Mouse (Mus musculus): ENCODE data around the gene Cdk17.

Gene Cdk17

DNA sequence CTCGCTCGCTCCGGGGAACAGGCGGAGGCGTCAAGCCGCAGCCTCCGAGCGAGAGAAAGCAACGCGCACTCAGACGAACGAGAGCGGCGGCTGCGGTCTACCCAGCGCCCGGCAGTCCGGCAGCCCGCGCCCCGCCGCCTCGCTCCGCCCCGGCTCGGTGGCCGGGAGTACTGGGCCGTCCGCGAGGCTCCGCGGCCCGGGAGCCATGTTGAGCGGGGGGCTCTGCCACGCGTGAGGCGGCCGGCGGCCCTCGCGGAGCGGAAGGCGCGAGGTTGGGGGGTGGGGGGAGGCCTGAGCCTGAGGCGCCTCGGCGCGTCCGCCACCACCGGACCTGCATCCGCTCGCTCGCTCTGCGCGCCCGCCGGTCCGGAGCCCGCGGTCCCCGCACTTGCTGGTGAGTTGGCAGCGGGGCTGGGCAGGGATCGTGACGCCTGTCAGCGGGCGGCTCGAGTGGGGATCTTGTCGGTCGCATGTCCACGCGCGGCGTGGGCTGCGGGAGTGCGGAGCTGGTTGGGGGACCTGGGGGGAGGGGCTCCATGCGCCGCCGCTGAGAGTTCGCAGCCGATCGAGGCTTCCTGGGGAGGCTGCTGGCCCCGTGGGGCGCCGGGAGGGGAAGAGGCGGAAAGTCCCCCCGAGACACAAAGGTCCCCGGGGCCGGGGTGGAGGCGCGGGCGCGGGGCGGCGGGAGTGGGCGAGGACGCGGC, at the start of gene Cdk17:
Gene Cdk17, plus strand, starts transcription at position 69 of the 704 bp plus-strand sequence.
- peak; percentile 69 for DNase-seq (ENCODE audit: low spot score in 2 of 2)

DNA sequence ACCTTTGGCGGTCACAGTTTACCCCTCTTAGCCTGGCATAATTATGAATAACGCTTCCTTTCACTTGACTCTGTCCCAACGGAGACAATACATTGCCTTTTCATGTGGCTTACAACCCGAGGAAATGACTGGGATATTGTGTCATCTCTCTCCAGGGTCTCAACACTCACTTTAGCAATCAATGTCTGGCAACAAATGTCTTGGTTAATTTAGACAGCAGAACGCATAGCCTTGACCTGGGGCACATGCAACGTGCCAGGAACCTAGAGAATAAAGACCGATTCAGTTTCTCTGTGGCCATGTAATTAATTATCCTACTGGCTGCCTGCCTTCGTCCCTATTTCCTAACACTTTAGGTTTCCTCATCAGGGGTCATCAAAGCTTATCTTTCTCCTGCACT, 49.3 kb upstream of the Cdk17 start:
- no peak for DNase-seq (ENCODE audit: low spot score in 2 of 2)

DNA sequence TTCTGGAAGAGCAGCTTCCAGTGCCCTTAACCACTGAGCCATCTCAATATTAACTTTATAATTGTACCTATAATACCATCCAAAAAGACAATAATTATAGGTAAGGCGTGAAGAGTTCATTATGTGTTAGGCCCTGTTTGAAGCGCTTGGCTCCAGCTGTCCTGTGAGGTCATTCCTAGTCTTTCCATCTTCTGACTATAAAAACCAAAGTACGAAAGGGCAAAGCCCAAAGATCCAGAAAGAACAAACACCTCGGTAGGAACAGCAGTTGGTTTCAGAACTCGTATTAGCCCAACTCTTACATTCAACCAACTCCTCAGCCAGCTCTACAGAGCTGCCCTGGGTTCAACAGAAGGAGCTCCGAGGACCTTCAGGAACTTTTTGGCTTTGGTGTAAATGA, 48.7 kb upstream of the Cdk17 start:
- DNase-seq (ENCODE audit: low spot score in 2 of 2) = no peak

DNA sequence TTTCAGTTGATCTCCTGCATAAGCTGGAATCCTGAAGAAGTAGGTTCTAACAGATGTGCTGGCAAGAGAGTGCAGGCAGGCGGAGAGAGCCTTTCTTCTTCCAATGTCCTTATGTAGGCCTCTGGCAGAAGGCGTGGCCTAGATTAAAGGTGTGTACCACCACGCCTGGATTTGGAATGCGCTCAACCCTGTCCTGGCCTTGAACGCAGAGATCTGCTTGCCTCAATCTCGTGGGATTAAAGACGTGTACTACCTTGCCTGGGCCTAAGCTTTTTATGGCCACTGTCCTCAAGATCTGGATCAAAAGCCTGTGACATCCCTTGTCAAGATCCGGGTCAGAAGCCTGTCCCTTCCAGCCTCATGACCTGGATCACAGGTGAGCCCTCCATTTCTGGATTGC, 46.7 kb upstream of the Cdk17 start:
- no peak for DNase-seq (ENCODE audit: low spot score in 2 of 2)

DNA sequence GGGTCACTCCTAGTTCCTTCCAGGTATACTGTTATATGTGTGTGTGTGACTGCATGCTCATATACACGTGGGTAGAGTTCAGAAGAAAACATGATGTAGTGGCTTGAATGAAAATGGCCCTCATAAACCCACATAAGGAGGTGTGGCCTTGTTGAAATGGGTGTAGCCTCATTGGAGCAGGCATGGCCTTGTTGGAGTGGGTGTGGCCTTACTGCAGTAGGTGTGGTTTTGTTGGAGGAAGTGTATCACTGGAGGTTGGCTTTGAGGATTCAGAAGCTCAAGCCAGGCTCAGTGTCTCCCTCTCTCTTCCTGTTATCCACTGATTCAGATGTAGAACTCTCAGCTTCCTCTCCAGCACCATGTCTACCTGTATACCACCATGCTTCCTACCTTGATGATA, 45.9 kb upstream of the Cdk17 start:
- no peak for DNase-seq (ENCODE audit: low spot score in 2 of 2)

DNA sequence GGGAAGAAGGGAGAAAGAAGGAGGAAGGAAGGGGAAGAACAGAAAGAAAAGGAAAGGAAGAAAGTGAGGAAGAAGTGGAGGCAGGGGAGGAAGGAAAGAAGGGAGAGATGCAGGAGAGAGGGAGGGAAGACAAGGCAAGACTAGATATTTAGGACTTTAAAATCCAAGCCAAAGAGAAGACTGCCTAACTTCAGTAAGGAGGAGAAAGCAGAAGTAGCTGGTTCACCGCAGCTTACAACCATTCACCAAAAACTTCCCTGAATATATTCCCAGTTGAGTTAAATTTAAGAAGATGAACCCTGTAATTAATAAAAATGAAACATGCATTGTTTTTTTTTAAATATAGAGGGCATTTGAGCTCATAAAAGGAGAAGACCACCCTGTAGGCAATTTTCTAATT, 44.9 kb upstream of the Cdk17 start:
- DNase-seq (ENCODE audit: low spot score in 2 of 2) = no peak

DNA sequence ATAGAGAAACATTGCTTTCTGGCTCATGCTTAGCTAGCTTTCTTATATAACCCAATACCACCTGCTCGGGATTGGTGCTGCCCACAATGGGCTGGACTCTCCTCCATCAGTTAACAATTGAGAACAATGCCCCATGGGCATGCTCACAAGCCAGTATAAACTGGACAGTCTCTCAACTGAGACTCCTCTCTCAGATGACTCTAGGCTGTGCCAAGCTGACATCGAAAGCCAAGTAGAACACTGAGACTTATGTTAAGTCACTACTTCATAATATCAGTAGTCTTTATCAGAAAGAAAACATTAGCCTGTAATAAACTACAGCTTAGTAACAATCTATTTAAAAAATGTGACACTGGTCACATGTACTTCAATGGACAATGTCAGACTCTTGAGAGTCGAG, 44.0 kb upstream of the Cdk17 start:
- no peak for DNase-seq (ENCODE audit: low spot score in 2 of 2)

DNA sequence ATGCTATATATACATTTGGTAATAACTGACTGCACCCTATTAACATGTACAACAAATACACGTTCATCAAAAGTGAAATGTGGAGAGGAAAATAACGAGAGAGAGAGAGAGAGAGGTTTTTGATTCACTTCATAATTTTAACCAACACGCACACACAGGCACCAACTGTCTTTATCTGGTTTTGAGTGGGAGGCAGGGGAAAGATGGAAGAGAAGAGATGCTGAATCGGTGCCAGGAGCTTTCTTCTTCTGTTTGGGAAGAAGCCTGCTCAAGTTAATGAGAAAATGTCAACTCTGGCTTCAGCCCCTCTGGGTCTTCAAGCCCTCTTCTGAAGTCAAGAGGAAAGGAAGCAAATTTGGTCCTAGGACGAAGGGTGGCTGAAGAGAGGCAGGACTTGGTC, 40.9 kb upstream of the Cdk17 start:
- no peak for DNase-seq (ENCODE audit: low spot score in 2 of 2)

DNA sequence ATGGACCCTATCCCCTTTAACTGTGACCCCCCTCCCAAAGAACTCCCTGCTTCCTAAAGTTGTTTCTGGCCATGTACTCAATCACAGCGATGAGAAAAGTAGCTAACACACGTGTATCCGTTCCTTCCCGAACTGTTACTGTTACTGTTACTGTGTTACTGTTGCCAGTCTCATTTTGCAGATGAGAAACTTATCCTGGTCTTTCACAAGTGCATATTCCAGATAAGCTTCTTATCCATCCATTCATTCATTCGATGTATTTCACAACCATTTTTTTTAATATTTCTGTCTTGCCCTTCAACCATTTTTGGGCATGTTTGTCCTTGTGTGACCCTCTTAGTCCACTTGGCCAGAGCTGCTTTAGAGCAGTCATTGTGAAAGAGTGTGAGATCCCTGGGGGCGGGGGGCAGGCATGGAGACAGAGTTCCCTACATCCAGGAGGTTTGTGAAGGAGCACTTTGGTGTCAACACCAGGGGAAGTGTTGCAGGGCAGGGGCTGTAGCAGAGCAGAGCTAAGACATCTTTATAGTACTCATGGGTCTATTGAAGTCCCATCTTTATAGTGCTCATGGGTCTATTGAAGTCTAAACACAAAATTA, 39.3 kb upstream of the Cdk17 start:
- DNase-seq (ENCODE audit: low spot score in 2 of 2) = no peak

DNA sequence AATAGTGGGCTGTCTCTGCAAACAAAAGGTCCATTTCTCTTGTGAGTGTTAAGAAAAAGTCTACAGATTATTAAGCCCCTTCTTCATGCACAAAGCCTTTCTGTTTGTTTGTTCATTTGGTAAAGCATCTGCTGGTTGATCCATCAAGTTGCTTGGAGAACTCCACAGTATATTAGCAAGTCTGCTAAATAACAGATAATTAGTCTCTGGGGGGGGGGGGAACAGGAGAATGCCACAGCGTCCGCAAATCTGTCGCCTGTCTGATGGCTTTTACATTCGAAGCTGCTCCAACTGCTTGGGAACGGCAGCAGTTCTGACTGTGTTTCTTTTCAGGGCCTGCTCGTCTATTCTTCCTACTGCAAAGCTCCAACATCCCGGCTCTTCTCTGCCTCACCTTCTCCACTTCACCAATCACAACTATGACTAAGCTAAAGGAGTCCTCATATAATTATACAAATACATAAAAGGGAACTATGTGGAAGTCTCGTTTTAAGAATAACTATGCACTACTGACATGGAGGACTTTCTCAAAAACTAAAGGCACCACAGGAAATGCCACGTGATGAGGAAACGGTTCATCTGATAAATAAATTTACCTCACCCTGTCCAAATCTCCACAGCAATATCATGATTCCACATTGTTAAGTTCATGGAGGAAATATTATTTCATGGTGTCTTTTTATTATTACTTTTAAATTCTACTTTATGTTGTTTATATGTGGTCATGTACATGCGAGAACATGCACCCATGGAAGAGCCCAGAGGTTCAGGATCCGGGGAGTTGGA, 38.1 kb upstream of the Cdk17 start:
- no peak for DNase-seq (ENCODE audit: low spot score in 2 of 2)

DNA sequence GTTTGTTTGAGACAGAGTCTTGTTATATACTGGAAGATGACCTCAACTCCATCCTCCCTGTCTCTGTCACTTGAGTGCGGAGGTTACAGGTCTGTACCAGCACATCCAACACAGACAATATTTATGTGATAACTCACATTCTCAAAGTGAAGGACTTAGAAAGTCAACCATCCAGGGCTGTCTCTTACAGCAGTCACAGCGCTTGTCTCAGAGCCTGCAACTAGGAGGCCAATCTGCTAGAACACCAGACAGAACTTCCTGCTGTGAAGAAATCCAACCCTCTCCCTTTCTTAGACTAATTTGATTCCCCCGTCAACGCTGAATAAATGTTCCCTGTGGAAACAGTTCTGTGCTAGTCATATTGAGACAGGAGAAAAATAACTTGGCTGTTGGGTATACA, 37.4 kb upstream of the Cdk17 start:
- DNase-seq (ENCODE audit: low spot score in 2 of 2) = no peak

DNA sequence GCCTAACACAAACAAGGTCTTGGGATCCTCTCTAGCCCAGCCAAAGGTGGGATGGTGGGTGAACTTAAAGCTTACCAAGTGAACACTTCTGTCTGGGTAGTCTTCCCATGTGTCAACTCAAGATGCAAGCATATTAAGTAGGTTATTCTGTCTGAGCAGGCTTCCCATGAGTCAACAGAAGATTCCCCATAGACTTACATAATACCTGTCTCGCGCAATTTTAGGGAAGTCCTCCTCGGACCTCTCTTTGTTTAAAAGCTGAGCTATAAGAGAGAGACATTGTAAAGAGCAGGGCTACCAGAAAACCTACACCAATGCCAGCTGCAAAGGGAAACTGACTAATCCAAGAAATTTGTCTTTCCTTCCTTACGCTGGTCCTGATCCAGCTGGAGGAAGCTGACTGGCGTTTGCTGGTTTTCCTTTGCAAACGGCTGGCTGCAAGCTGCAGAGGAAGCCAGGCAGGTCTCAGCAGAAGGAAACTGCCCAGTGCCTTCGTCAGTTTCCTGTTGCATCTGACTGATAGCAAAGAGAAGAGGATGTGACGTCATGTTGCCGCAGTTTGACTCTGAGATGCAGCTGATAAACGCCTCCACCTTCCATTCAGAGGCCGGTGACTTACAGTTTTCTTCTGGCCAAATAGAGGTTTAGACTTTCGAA, 36.6 kb upstream of the Cdk17 start:
- no peak for DNase-seq (ENCODE audit: low spot score in 2 of 2)

DNA sequence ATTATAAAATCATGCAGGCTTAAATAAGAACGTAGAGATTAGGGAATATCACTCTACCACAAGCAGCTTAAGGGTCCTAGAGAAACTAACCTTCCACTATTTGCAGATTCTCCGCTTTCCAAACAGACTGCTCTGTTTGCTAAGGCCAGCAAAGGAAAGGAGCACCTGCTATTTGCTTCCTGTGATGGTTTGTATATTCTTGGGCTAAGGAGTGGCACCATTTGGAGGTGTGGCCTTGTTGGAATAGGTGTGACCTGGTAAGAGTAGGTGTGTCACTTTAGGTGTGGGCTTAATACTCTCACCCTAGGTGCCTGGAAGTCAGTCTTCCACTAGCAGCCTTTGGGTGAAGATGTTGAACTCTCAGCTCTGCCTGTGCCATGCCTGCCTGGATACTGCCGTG, 34.6 kb upstream of the Cdk17 start:
- DNase-seq (ENCODE audit: low spot score in 2 of 2) = no peak

DNA sequence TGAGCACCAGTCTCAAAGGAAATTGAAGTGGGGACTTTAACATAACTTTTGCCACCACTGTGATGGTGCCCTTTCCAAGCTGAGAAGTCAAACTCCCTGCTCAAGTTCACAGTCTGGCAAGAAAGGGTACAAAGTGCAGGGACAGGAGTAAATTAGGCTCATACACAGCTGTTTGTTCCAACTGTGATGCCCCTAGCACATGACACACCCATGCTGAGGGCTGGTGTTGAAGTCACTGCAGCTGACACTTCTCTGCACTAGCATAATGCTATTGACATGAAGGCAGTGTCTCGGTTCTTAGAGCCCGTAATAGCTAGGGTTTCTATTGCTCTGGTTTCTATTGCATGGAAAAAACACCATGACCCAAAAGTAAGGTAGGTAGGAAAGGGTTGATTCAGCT, 32.1 kb upstream of the Cdk17 start:
- DNase-seq (ENCODE audit: low spot score in 2 of 2) = no peak

DNA sequence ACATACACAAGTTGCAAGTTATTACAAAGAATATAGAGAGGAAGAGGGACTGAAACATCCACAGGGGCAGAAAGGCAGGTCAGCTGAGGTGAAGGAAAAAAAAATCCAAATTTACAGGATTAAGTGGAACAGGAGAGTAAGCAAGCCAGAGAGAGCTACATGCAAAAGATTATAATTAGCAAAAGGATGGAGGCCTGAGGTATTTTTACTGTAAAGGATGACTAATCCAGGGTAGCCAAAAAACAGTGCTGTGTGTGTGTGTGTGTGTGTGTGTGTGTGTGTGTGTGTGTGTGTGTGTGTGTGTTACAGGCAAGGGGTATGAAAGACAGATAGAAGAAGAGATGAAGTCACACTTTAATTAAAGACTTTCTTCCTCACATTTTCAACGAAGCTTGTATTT, 31.3 kb upstream of the Cdk17 start:
- no peak for DNase-seq (ENCODE audit: low spot score in 2 of 2)

DNA sequence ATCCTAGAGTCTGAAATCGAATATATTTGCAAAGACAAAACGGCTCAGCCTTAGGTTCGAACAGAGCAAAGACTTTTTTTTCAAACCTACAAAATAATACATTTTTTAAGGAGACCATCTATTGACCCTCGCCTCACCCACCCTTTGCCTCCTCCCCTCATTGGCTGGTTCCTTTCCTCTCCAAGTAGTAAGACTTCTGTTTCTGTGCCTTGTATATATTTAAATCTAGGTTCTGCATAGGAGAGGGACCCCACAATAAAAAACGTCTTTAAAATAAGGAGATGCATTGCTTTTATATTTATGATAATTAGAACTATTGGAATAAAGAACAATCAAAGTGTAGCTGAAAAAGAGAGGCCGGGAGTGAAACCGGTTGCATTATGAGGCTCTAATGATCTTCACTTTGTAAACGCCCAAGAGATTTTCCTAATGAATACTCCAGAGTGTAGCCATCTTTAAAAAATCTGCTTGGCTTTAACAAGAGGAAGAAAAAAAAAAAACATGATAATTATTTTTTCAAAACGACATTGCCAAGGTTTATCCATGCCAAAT, 30.7 kb upstream of the Cdk17 start:
- no peak for DNase-seq (ENCODE audit: low spot score in 2 of 2)

DNA sequence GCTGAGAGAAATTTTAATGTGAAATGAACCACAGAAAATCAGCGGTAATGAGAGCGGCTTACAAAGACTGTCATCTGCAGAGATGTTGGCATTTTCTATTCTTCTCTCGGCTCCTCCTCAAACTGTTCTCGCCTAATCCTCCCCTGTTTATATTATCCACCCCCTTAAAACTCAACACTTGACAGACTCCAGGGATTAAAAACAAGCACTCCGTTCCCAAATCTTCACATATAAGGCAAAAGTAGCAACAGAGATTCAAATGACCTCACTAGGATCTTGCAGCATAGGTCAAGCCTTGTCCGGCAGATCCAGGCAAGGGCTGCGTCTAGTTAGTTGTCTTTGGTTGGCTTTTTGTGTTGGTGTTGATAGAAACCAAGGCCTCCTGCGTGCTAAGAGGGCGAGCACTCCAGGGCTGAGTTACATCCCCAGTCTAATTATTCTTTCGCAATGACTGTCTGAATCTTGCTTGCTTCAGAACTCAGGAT, 30.2 kb upstream of the Cdk17 start:
- no peak for DNase-seq (ENCODE audit: low spot score in 2 of 2)

DNA sequence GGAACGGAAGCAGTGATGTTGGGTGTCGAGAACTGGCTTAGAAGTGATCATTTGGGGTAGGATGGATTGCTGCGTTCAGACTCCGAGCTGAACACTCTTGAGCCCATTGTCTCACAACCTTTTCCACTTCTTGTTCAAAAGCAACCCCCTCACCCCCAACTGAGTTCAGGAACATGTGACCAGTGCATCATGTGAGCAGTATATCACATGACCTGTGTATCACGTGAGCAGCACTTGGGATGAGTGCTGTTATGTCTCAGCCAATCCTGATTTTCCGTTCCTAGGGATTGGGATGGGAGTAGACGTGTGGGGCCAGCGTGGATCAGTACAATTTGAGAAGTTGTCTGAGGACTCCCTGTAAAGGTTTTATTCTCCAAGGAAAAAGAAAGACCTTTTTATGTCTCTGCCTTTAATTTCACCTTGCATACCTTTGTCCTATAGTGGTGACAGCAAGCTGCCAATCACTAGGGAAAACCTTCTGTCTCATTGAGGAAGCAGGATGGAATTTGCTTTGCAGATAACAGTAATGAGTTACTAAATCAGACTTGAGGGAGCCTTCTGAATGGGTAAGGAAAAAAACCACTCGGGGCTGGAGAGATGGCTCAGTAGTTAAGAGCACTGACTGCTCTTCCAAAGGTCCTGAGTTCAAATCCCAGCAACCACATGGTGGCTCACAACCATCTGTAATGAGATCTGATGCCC, 28.7 kb upstream of the Cdk17 start:
- DNase-seq (ENCODE audit: low spot score in 2 of 2) = no peak

DNA sequence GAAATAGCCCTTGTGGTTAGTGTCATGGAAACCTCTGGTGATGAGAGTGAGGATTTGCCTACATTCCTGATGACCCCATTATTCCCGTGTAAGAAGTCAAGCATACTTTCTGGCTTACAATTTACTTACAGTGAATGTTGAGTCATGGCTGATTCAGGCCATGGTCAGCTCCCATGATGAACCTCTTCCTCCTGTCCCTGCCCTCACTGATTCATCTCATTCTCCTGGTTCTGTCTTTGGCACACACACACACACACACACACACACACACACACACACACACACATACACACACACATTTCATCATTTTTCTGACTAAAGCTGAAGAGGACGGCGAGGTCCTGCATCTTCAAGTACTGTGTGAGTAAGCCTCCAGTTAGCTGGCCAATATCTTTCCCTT, 21.9 kb upstream of the Cdk17 start:
- no peak for DNase-seq (ENCODE audit: low spot score in 2 of 2)

DNA sequence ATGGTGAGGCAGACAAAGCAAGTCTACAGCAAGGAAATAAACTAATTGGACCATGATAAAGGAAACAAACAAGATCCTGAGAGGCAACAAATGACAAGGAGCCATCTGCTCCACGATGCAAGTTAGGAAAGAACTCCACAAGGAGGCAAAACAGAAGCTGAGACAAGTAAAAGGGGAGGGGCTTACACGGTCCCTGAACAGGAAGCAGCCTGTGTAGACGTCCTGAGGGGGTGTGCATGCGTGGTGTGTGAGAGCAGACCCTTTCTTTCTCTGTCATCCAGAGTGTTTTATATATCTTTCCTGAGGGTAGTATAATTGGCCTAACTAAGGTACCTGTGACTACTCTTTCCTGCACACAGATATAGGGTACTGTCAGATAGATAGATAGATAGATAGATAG, 19.9 kb upstream of the Cdk17 start:
- DNase-seq (ENCODE audit: low spot score in 2 of 2) = no peak

DNA sequence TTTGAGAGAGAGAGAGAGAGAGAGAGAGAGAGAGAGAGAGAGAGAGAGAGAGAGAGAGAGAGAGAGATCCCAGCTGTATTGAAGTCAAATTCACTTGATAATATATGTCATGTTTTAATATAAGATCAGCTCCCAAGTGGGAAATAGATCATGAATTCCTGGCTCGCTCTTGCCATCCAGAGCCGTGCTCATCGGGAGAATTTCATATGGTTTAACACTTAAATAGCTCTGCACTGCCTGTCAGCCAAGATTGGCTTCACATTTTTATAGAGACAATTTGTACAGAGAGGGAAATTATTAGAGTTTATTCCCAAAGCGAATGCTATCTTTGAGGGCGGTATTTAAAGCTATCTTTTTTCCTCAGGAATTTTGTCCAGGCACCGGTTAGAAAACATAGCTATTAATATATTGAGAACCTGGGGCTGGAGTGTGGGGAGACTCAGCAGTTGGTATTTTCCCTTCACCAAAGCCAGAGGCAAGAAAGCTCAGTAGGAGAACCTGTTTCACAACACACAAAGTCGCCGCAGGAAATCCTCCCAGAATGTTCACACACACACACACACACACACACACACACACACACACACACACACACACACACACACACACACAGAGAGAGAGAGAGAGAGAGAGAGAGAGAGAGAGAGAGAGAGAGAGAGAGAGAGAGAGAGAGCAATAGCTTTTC, 17.9 kb upstream of the Cdk17 start:
- no peak for DNase-seq (ENCODE audit: low spot score in 2 of 2)

All from urinary bladder, postnatal 4 days (tissue).